Mouse (Mus musculus): ENCODE measurements around the gene Alox15.

- TF ChIP-seq CHD2 (IDR thresholded peaks at IDR 0.05; ENCODE audit: low read depth, low read length): no peak
- no peak for TF ChIP-seq MAFK (IDR thresholded peaks at IDR 0.05; ENCODE audit: insufficient read depth, low read depth, low read length)
- no peak for TF ChIP-seq ZC3H11A (IDR thresholded peaks at IDR 0.05; ENCODE audit: borderline replicate concordance, low read depth, low read length)
- no peak for TF ChIP-seq HCFC1 (IDR thresholded peaks at IDR 0.05; ENCODE audit: borderline replicate concordance, insufficient read depth, low read length)
- no peak for TF ChIP-seq ZNF384 (IDR thresholded peaks at IDR 0.05; ENCODE audit: low read depth, low read length)
These were observed 42.5 kb downstream of the Alox15 start for GRCm38 (mm10) chr11:70309341-70309740.

All from ES-E14 (cell line).